Mouse (Mus musculus): ENCODE measurements at regions not wholly inside any gene's neighbourhood (a gene's known extent, or its start where the extent isn't known, plus 50 kb on each side); places are given as distances from the start of the nearest gene placed in this dataset.

- H3K4me1 ChIP-seq (ENCODE audit: control insufficient read depth, insufficient read depth), result peaks cover 46% of the 10 kb centered on the region
- 75% methylated on average over 24 of the region's 24 CpGs for WGBS
- peak overlapping the region; percentile 86 for H3K27ac ChIP-seq (ENCODE audit: low read depth)
- ATAC-seq (ENCODE audit: insufficient read depth, low read depth), result no peak
- H3K27me3 ChIP-seq (ENCODE audit: control insufficient read depth, insufficient read depth, low read length), result no peaks in the 10 kb centered on the region
- no peak for DNase-seq (ENCODE audit: low spot score)
- TF ChIP-seq CTCF (IDR thresholded peaks at IDR 0.05; ENCODE audit: low read depth) (no peak), EP300 (IDR thresholded peaks at IDR 0.05; ENCODE audit: low read depth) (no peak)
- H3K9me3 ChIP-seq (replicated peaks; ENCODE audit: control insufficient read depth, low read length), result no peaks in the 10 kb centered on the region
- H3K4me3 ChIP-seq (ENCODE audit: low read depth, low read length), result no peak overlapping the region
- no peak overlapping the region for H3K9ac ChIP-seq (replicated peaks; ENCODE audit: low read depth, low read length)
- peak overlapping the region; percentile 46; the same call in 1 of the 2 replicates for H3K4me2 ChIP-seq (ENCODE audit: low read depth, low read length)
- H3K36me3 ChIP-seq (replicated peaks; ENCODE audit: control insufficient read depth, insufficient read depth, low read length), result peaks cover 32% of the 10 kb centered on the region
These were observed 55.6 kb upstream of the Ppara start for GRCm38 (mm10) chr15:85678981-85679708.

DNA sequence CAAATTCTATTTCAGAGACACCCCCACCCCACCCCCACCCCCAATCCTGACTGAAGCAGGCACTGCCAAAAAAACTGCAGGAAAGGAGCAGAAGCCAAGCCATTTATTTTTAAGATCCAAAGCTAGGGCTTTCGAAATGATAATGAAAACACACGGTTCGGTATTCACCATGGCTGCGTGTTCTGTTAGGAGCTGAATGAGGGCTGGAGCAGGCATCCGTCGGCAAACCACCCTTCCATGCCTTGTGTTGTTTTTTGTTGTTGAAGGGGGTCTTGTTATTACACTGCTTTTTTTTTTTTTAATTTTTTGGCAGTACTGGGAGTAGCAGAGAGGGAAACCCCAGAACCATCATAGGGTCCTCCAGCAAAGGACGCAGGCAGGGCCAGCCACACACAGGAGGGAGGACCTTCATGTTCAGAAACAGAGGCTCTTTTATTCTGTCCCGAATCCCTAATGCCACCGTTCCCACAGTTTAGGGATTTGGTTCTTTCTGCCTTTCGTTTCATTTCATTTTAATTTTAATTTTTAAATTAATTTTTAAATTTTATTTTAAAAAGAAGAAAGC is 54.8 kb upstream of the Ppara start:
- H3K27ac ChIP-seq (ENCODE audit: low read depth), result peak overlapping the region; percentile 43
- peaks cover 40% of the 10 kb centered on the region for H3K36me3 ChIP-seq (replicated peaks; ENCODE audit: control insufficient read depth, insufficient read depth, low read length)
- no peaks in the 10 kb centered on the region for H3K27me3 ChIP-seq (ENCODE audit: control insufficient read depth, insufficient read depth, low read length)
- H3K4me2 ChIP-seq (ENCODE audit: low read depth, low read length), result no peak overlapping the region
- 0 out of 2 replicates have a peak overlapping the region, but pooled peaks have one; percentile 7 for H3K9ac ChIP-seq (replicated peaks; ENCODE audit: low read depth, low read length)
- no peak overlapping the region for H3K4me3 ChIP-seq (ENCODE audit: low read depth, low read length)
- TF ChIP-seq EP300 (IDR thresholded peaks at IDR 0.05; ENCODE audit: low read depth), result no peak
- TF ChIP-seq CTCF (IDR thresholded peaks at IDR 0.05; ENCODE audit: low read depth), result no peak
- ATAC-seq (ENCODE audit: insufficient read depth, low read depth) (no peak), DNase-seq (ENCODE audit: low spot score) (no peak)
- H3K4me1 ChIP-seq (ENCODE audit: control insufficient read depth, insufficient read depth), result peaks cover 47% of the 10 kb centered on the region
- 76% methylated on average over 10 of the region's 10 CpGs for WGBS
- no peaks in the 10 kb centered on the region for H3K9me3 ChIP-seq (replicated peaks; ENCODE audit: control insufficient read depth, low read length)

GRCm38 (mm10) chr15:85680460-85681224 is 54.1 kb upstream of the Ppara start:
- peak overlapping the region; percentile 18; the same call in 1 of the 2 replicates for H3K4me2 ChIP-seq (ENCODE audit: low read depth, low read length)
- DNase-seq (ENCODE audit: low spot score) (no peak), ATAC-seq (ENCODE audit: insufficient read depth, low read depth) (no peak)
- H3K36me3 ChIP-seq (replicated peaks; ENCODE audit: control insufficient read depth, insufficient read depth, low read length), result peaks cover 40% of the 10 kb centered on the region
- peaks cover 44% of the 10 kb centered on the region for H3K4me1 ChIP-seq (ENCODE audit: control insufficient read depth, insufficient read depth)
- TF ChIP-seq CTCF (IDR thresholded peaks at IDR 0.05; ENCODE audit: low read depth) (no peak), EP300 (IDR thresholded peaks at IDR 0.05; ENCODE audit: low read depth) (no peak)
- 0 out of 2 replicates have a peak overlapping the region, but pooled peaks have one; percentile 7 for H3K4me3 ChIP-seq (ENCODE audit: low read depth, low read length)
- no peaks in the 10 kb centered on the region for H3K27me3 ChIP-seq (ENCODE audit: control insufficient read depth, insufficient read depth, low read length)
- H3K9ac ChIP-seq (replicated peaks; ENCODE audit: low read depth, low read length), result no peak overlapping the region
- H3K27ac ChIP-seq (ENCODE audit: low read depth), result peak overlapping the region; percentile 28; the same call in 1 of the 2 replicates
- H3K9me3 ChIP-seq (replicated peaks; ENCODE audit: control insufficient read depth, low read length), result no peaks in the 10 kb centered on the region
- 62% methylated on average over 13 of the region's 13 CpGs for WGBS

- H3K4me1 ChIP-seq (ENCODE audit: control insufficient read depth, insufficient read depth), result peaks cover 39% of the 10 kb centered on the region
- no peaks in the 10 kb centered on the region for H3K9me3 ChIP-seq (replicated peaks; ENCODE audit: control insufficient read depth, low read length)
- H3K36me3 ChIP-seq (replicated peaks; ENCODE audit: control insufficient read depth, insufficient read depth, low read length), result peaks cover 45% of the 10 kb centered on the region
- TF ChIP-seq EP300 (IDR thresholded peaks at IDR 0.05; ENCODE audit: low read depth), result no peak
- no peak for TF ChIP-seq CTCF (IDR thresholded peaks at IDR 0.05; ENCODE audit: low read depth)
- ATAC-seq (ENCODE audit: insufficient read depth, low read depth) (no peak), DNase-seq (ENCODE audit: low spot score) (no peak)
- H3K9ac ChIP-seq (replicated peaks; ENCODE audit: low read depth, low read length), result no peak overlapping the region
- H3K27me3 ChIP-seq (ENCODE audit: control insufficient read depth, insufficient read depth, low read length), result no peaks in the 10 kb centered on the region
- H3K4me3 ChIP-seq (ENCODE audit: low read depth, low read length), result no peak overlapping the region
- 87% methylated on average over 12 of the region's 12 CpGs for WGBS
- no peak overlapping the region for H3K4me2 ChIP-seq (ENCODE audit: low read depth, low read length)
- no peak overlapping the region for H3K27ac ChIP-seq (ENCODE audit: low read depth)
These were observed 52.7 kb upstream of the Ppara start for GRCm38 (mm10) chr15:85682116-85682515.

GRCm38 (mm10) chr15:85682780-85683179 is 52.0 kb upstream of the Ppara start:
- no peak overlapping the region for H3K9ac ChIP-seq (replicated peaks; ENCODE audit: low read depth, low read length)
- no peak overlapping the region for H3K4me2 ChIP-seq (ENCODE audit: low read depth, low read length)
- peaks cover 34% of the 10 kb centered on the region for H3K4me1 ChIP-seq (ENCODE audit: control insufficient read depth, insufficient read depth)
- no peak for ATAC-seq (ENCODE audit: insufficient read depth, low read depth)
- peaks cover 45% of the 10 kb centered on the region for H3K36me3 ChIP-seq (replicated peaks; ENCODE audit: control insufficient read depth, insufficient read depth, low read length)
- WGBS, result 49% methylated on average over 6 of the region's 6 CpGs
- 0 out of 2 replicates have a peak overlapping the region, but pooled peaks have one; percentile 7 for H3K27ac ChIP-seq (ENCODE audit: low read depth)
- no peak for DNase-seq (ENCODE audit: low spot score)
- H3K4me3 ChIP-seq (ENCODE audit: low read depth, low read length), result no peak overlapping the region
- no peaks in the 10 kb centered on the region for H3K27me3 ChIP-seq (ENCODE audit: control insufficient read depth, insufficient read depth, low read length)
- TF ChIP-seq EP300 (IDR thresholded peaks at IDR 0.05; ENCODE audit: low read depth) (no peak), CTCF (IDR thresholded peaks at IDR 0.05; ENCODE audit: low read depth) (no peak)
- H3K9me3 ChIP-seq (replicated peaks; ENCODE audit: control insufficient read depth, low read length), result no peaks in the 10 kb centered on the region

Data from heart, postnatal 0 days (tissue).